In genomic region chr1:191724385-191725061, GRCm38 (mm10) we compare ENCODE assay signal across 17 mouse cellular contexts. TPM values are rescaled to one million over a fixed set of nuclear protein-coding genes. Genes with fewer than 3 reads are reported as not detected.
DNase-seq lines count a peak whose midpoint lies in the region; ATAC-seq and TF ChIP-seq lines count a peak whose summit lies in the region.
"Had no signal": no experiment of that assay in that cellular context is flagged by ENCODE, and none has a peak within 500 bp of the region (broad histone marks: within the 10 kb centered on the region; RNA-seq: fewer than 3 reads in every experiment).

No protein-coding gene starts in this region.

- TF ChIP-seq POLR2A in liver, adult 2 months (IDR thresholded peaks at IDR 0.05; ENCODE audit: extremely low read depth, insufficient read depth, low read length): no peak

- no peak overlapping the region for H3K4me3 ChIP-seq in liver, adult 2 months (ENCODE audit: insufficient read depth, low read depth, low read length)
- H3K4me3 ChIP-seq in kidney, embryonic 16.5 days (ENCODE audit: low read length): no peak overlapping the region
- H3K4me3 ChIP-seq: embryonic facial prominence, embryonic 12.5 days; forebrain, embryonic 10.5 days; heart, embryonic 13.5 days; hindbrain, embryonic 15.5 days; lung, embryonic 15.5 days had no signal

- no peak overlapping the region for H3K9ac ChIP-seq in liver, adult 2 months (ENCODE audit: low read depth, low read length)
- H3K9ac ChIP-seq in kidney, embryonic 16.5 days (replicated peaks; ENCODE audit: low read length): no peak overlapping the region
- H3K9ac ChIP-seq: embryonic facial prominence, embryonic 12.5 days; heart, embryonic 13.5 days; hindbrain, embryonic 15.5 days; lung, embryonic 15.5 days had no signal

- peak; percentile 66 for DNase-seq in liver, adult 2 months (ENCODE audit: extremely low read depth, low read depth, low spot score)
- no peak for DNase-seq in liver
- peak; percentile 62 to 67 for DNase-seq in B cell, adult 2 months
- no peak for DNase-seq in right cerebral cortex, adult 18-20 months
- no peak for DNase-seq in kidney, adult 9 months
- DNase-seq: cerebellum, postnatal 25 days; kidney, adult 18-20 months; left cerebral cortex, postnatal 4 days had no signal

- no peaks in the 10 kb centered on the region for H3K27me3 ChIP-seq in liver, adult 2 months (ENCODE audit: control insufficient read depth, insufficient read depth, low read length)
- no peaks in the 10 kb centered on the region for H3K27me3 ChIP-seq in kidney, embryonic 16.5 days (ENCODE audit: insufficient read depth, low read length)
- H3K27me3 ChIP-seq: embryonic facial prominence, embryonic 12.5 days; heart, embryonic 13.5 days; hindbrain, embryonic 15.5 days; lung, embryonic 15.5 days; Patski had no signal

- peaks cover 33% of the 10 kb centered on the region for H3K4me1 ChIP-seq in liver, adult 2 months (ENCODE audit: control insufficient read depth, insufficient read depth, low read length)
- H3K4me1 ChIP-seq in kidney, embryonic 16.5 days (ENCODE audit: insufficient read depth, low read length): peaks cover 11% of the 10 kb centered on the region

- WGBS in liver, adult 2 months: 45% methylated on average over 12 of the region's 12 CpGs
- 80% methylated on average over 12 of the region's 12 CpGs for WGBS in kidney, embryonic 16.5 days

- peaks cover 23% of the 10 kb centered on the region; the same call in 1 of the 2 replicates for H3K79me2 ChIP-seq in liver, adult 2 months (ENCODE audit: control insufficient read depth, insufficient read depth, low read length)

- 0 out of 2 replicates have a peak overlapping the region, but pooled peaks have one; percentile 7 for H3K27ac ChIP-seq in liver, adult 2 months (replicated peaks; ENCODE audit: insufficient read depth, low read depth, low read length)
- H3K27ac ChIP-seq in kidney, embryonic 16.5 days (ENCODE audit: low read length): no peak overlapping the region
- H3K27ac ChIP-seq: embryonic facial prominence, embryonic 12.5 days; forebrain, embryonic 10.5 days; heart, embryonic 13.5 days; hindbrain, embryonic 15.5 days; lung, embryonic 15.5 days had no signal

- H3K9me3 ChIP-seq in kidney, embryonic 16.5 days (ENCODE audit: low read length): no peaks in the 10 kb centered on the region
- H3K9me3 ChIP-seq: embryonic facial prominence, embryonic 12.5 days; forebrain, embryonic 10.5 days; heart, embryonic 13.5 days; hindbrain, embryonic 15.5 days; lung, embryonic 15.5 days had no signal

- H3K4me2 ChIP-seq in kidney, embryonic 16.5 days (replicated peaks; ENCODE audit: low read depth, low read length): no peak overlapping the region
- H3K4me2 ChIP-seq: embryonic facial prominence, embryonic 12.5 days; heart, embryonic 13.5 days; hindbrain, embryonic 15.5 days; lung, embryonic 15.5 days had no signal

- ATAC-seq in granulocyte monocyte progenitor cell, adult 5-6 weeks (replicated peaks; ENCODE audit: poor library complexity, severe bottlenecking): peak; percentile 99
- peak; percentile 94 for ATAC-seq in monocyte, adult 5-6 weeks (replicated peaks; ENCODE audit: insufficient number of reproducible peaks, low FRiP score, low TSS enrichment, poor library complexity, severe bottlenecking)
- no peak for ATAC-seq in kidney, embryonic 16.5 days (ENCODE audit: low FRiP score, low TSS enrichment)
- ATAC-seq: Patski had no signal

- peaks cover 38% of the 10 kb centered on the region for H3K36me3 ChIP-seq in liver, adult 2 months (ENCODE audit: control insufficient read depth, insufficient read depth, low read length)
- peaks cover 11% of the 10 kb centered on the region; the same call in 1 of the 2 replicates for H3K36me3 ChIP-seq in kidney, embryonic 16.5 days (ENCODE audit: insufficient read depth, low read length)

- no peak for TF ChIP-seq CTCF in liver, adult 2 months (IDR thresholded peaks at IDR 0.05; ENCODE audit: low read depth, low read length)

RNA-seq across cellular contexts. Expression of gene Lpgat1, which starts 6.9 kb away (rescaled TPM):
- total RNA-seq in liver, adult 2 months (2014; rRNA removed): 71.2 and 82.1 TPM in 2 replicates
- polyA plus RNA-seq in liver, adult 2 months (2012; rRNA removed): 19.8 and 27.9 TPM in 2 replicates
- total RNA-seq in granulocyte monocyte progenitor cell, adult 5-6 weeks (2014; fragmentation: Nextera tagmentation): 32.2 and 34.6 TPM in 2 replicates
- 31.7 and 36.3 TPM in 2 replicates for total RNA-seq in granulocyte monocyte progenitor cell, adult 5-6 weeks (2017)
- 14.8 to 29.1 TPM (median 26.9 TPM) in 3 replicates for total RNA-seq in monocyte, adult 5-6 weeks (2017)
- 13.6 and 14.7 TPM in 2 replicates for polyA plus RNA-seq in kidney, embryonic 16.5 days (2015; fragmentation: Nextera tagmentation; extraction: Ambion mirVana)

Comparison
In these comparisons a context has a peak if more than half of its experiments do, and no peak if none do; other contexts are left out.
1. DNase-seq: peak in liver, adult 2 months (single experiment) and B cell, adult 2 months (2 of 2); none in liver (single experiment), right cerebral cortex, adult 18-20 months (single experiment) and kidney, adult 9 months (single experiment).